Mouse (Mus musculus): ENCODE data around the gene Olfr930. TPM values are rescaled to one million over a fixed set of nuclear protein-coding genes. Genes with fewer than 3 reads are reported as not detected.

The Olfr930 gene
- polyA plus RNA-seq (2014; fragmentation: Nextera tagmentation; extraction: Ambion mirVana): not detected in 2 replicates

DNA sequence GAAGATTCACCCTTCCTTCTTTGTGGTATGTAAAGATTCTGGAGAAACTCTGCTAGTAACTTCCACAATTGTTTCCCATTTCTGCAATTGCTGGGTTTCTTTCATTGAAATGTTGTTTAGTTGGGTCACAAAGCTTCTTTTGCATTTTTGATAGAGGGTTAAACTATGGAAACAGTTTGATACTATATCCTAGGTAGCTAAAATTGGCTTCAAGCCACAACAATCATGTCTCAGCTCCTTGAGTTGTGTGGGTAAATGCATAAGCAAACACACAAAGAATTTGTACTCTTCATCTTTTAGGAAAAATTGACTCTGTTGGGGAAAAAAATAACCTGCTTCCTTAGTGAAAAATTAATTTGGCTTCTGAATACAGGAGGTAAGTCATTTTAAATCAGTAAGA lies at the start of gene Olfr930:
Gene Olfr930, plus strand, starts transcription at position 301 of the 400 bp plus-strand sequence.
- ATAC-seq (replicated peaks; ENCODE audit: low FRiP score): no peak

DNA sequence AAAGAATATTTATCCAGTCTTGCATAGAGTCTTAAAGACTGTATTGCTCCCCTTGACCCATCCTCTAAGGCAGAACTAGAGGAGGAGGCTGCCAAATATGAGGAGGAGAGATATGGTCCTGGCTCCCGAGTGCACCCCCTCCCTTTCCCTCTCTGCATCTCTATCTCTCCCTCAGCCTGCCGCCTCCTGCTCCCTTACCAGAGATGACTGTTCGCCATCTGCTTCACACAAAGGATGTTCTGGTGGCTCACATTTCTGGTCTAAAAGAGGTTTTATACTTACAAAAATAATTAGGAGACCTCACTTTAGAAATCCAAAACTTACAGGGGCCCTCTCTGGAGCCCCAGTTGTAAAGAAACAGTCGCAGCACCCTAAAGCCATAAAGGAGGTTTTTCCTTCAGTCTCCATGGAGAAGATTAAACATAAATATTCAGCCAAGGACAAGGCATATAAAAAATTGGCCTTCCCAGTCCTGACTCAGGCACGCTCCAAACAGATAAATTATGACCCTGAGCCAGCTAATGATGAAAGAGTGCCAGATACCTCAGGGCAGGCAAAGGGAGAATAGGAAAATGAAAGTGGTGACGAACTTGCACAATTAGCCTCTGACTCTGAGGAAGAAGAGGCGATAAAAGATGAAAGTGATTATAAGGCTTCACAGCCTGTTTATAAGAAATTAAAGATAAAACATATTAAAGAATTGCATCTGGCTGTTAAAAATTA lies 24.0 kb downstream of the Olfr930 start:
- Histone ChIP-seq H3K36me3 (ENCODE audit: control insufficient read depth, insufficient read depth, low read length) (no peaks in the 10 kb centered on the region), H3K4me1 (replicated peaks; ENCODE audit: control insufficient read depth, insufficient read depth, low read length) (no peaks in the 10 kb centered on the region), H3K4me3 (ENCODE audit: low read depth, low read length) (no peak overlapping the region), H3K27ac (ENCODE audit: low read depth, low read length) (no peak overlapping the region), H3K9me3 (ENCODE audit: control insufficient read depth, low read length) (no peaks in the 10 kb centered on the region), H3K4me2 (no peak overlapping the region), H3K9ac (ENCODE audit: low read depth, low read length) (no peak overlapping the region), H3K27me3 (replicated peaks; ENCODE audit: control insufficient read depth, insufficient read depth, low read length) (no peaks in the 10 kb centered on the region)
- 68% methylated on average over 7 of the region's 7 CpGs for WGBS
- ATAC-seq (replicated peaks; ENCODE audit: low FRiP score) (no peak), DNase-seq (ENCODE audit: low spot score) (no peak)

More for the DNA sequence above, at the start of gene Olfr930:
- H3K4me1 ChIP-seq (replicated peaks; ENCODE audit: control insufficient read depth, insufficient read depth, low read length): no peaks in the 10 kb centered on the region
- no peaks in the 10 kb centered on the region for H3K9me3 ChIP-seq (ENCODE audit: control insufficient read depth, low read length)
- H3K4me2 ChIP-seq: no peak within 1 kb of the TSS
- H3K4me3 ChIP-seq (ENCODE audit: low read depth, low read length): no peak within 1 kb of the TSS
- H3K27me3 ChIP-seq (replicated peaks; ENCODE audit: control insufficient read depth, insufficient read depth, low read length): no peaks in the 10 kb centered on the region
- H3K27ac ChIP-seq (ENCODE audit: low read depth, low read length): no peak within 1 kb of the TSS
- no peaks in the 10 kb centered on the region for H3K36me3 ChIP-seq (ENCODE audit: control insufficient read depth, insufficient read depth, low read length)
- no peak for DNase-seq (ENCODE audit: low spot score)
- H3K9ac ChIP-seq (ENCODE audit: low read depth, low read length): no peak within 1 kb of the TSS

DNA sequence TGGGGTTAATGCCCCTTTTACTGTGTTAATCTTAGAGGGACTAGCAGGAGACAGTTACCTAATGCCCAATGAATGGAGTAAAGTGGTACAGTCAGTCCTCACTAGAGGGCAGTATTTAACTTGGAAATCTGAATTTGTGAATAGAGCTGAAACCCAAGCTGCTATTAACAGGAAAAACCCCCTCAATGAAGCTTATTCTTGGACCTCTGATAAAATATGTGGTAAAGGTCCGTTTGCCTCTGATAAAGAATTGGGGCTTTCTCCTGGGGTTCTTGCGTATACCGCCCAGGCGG lies 24.5 kb downstream of the Olfr930 start:
- Histone ChIP-seq H3K4me1 (replicated peaks; ENCODE audit: control insufficient read depth, insufficient read depth, low read length) (no peaks in the 10 kb centered on the region), H3K27me3 (replicated peaks; ENCODE audit: control insufficient read depth, insufficient read depth, low read length) (no peaks in the 10 kb centered on the region), H3K27ac (ENCODE audit: low read depth, low read length) (no peak overlapping the region), H3K9me3 (ENCODE audit: control insufficient read depth, low read length) (no peaks in the 10 kb centered on the region), H3K4me2 (no peak overlapping the region), H3K9ac (ENCODE audit: low read depth, low read length) (no peak overlapping the region), H3K36me3 (ENCODE audit: control insufficient read depth, insufficient read depth, low read length) (no peaks in the 10 kb centered on the region), H3K4me3 (ENCODE audit: low read depth, low read length) (no peak overlapping the region)
- WGBS: 70% methylated on average over 4 of the region's 4 CpGs
- no peak for DNase-seq (ENCODE audit: low spot score)
- no peak for ATAC-seq (replicated peaks; ENCODE audit: low FRiP score)

DNA sequence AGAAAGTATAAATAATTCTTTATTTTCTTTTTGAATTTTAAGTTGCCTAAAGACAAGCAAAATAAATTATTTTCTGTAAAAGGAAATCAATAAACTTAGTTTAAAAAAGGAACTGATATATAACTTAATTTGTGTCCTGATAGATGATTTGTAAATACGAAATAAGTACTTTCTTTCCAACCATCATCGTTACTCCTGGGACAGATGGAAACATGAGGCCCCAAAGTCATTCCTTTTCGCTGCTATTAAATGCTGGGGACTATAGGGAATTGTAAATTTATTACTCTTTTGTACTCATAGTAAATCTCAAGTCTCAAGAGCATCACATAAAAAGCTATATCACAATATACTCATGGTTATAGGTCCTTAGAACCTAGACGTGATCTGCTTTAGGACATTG lies 42.4 kb downstream of the Olfr930 start, which contains the start of gene Olfr933:
Gene Olfr933, plus strand, starts transcription at position 301 of the 400 bp plus-strand sequence.
- no peaks in the 10 kb centered on the region for H3K4me1 ChIP-seq (replicated peaks; ENCODE audit: control insufficient read depth, insufficient read depth, low read length)
- WGBS: 77% methylated on average over 4 of the region's 4 CpGs
- no peak within 1 kb of the TSS for H3K27ac ChIP-seq (ENCODE audit: low read depth, low read length)
- ATAC-seq (replicated peaks; ENCODE audit: low FRiP score) (no peak), DNase-seq (ENCODE audit: low spot score) (no peak)
- H3K4me2 ChIP-seq: no peak within 1 kb of the TSS
- H3K36me3 ChIP-seq (ENCODE audit: control insufficient read depth, insufficient read depth, low read length): no peaks in the 10 kb centered on the region
- H3K9ac ChIP-seq (ENCODE audit: low read depth, low read length): no peak within 1 kb of the TSS
- no peak within 1 kb of the TSS for H3K4me3 ChIP-seq (ENCODE audit: low read depth, low read length)
- no peaks in the 10 kb centered on the region for H3K9me3 ChIP-seq (ENCODE audit: control insufficient read depth, low read length)
- no peaks in the 10 kb centered on the region for H3K27me3 ChIP-seq (replicated peaks; ENCODE audit: control insufficient read depth, insufficient read depth, low read length)

Other genes starting within 250 kb of the Olfr930 start
- not detected in 2 replicates for gene Olfr919, start 226.1 kb upstream of the Olfr930 start, polyA plus RNA-seq (2014; fragmentation: Nextera tagmentation; extraction: Ambion mirVana)
- 11.1 and 11.4 TPM in 2 replicates for gene Vwa5a, start 211.5 kb upstream of the Olfr930 start, polyA plus RNA-seq (2014; fragmentation: Nextera tagmentation; extraction: Ambion mirVana)
- gene Olfr920, start 177.5 kb upstream of the Olfr930 start, polyA plus RNA-seq (2014; fragmentation: Nextera tagmentation; extraction: Ambion mirVana): not detected in 2 replicates
- gene Olfr921, start 156.7 kb upstream of the Olfr930 start, polyA plus RNA-seq (2014; fragmentation: Nextera tagmentation; extraction: Ambion mirVana): not detected in 2 replicates
- gene Olfr922, start 115.2 kb upstream of the Olfr930 start, polyA plus RNA-seq (2014; fragmentation: Nextera tagmentation; extraction: Ambion mirVana): not detected in 2 replicates
- not detected in 2 replicates for gene Olfr923, start 103.3 kb upstream of the Olfr930 start, polyA plus RNA-seq (2014; fragmentation: Nextera tagmentation; extraction: Ambion mirVana)
- gene Olfr924, start 85.4 kb upstream of the Olfr930 start, polyA plus RNA-seq (2014; fragmentation: Nextera tagmentation; extraction: Ambion mirVana): not detected in 2 replicates
- not detected in 2 replicates for gene Olfr26, start 74.7 kb upstream of the Olfr930 start, polyA plus RNA-seq (2014; fragmentation: Nextera tagmentation; extraction: Ambion mirVana)
- gene Olfr926, start 52.7 kb upstream of the Olfr930 start, polyA plus RNA-seq (2014; fragmentation: Nextera tagmentation; extraction: Ambion mirVana): not detected in 2 replicates
- gene Olfr933, start 42.5 kb downstream of the Olfr930 start, polyA plus RNA-seq (2014; fragmentation: Nextera tagmentation; extraction: Ambion mirVana): not detected in 2 replicates
- gene Olfr934, start 58.5 kb downstream of the Olfr930 start, polyA plus RNA-seq (2014; fragmentation: Nextera tagmentation; extraction: Ambion mirVana): not detected in 2 replicates
- gene Olfr935, start 69.9 kb downstream of the Olfr930 start, polyA plus RNA-seq (2014; fragmentation: Nextera tagmentation; extraction: Ambion mirVana): not detected in 2 replicates
- gene Olfr146, start 93.6 kb downstream of the Olfr930 start, polyA plus RNA-seq (2014; fragmentation: Nextera tagmentation; extraction: Ambion mirVana): not detected in 2 replicates
- gene Olfr937, start 135.1 kb downstream of the Olfr930 start, polyA plus RNA-seq (2014; fragmentation: Nextera tagmentation; extraction: Ambion mirVana): not detected in 2 replicates
- not detected in 2 replicates for gene Olfr938, start 149.1 kb downstream of the Olfr930 start, polyA plus RNA-seq (2014; fragmentation: Nextera tagmentation; extraction: Ambion mirVana)
- not detected in 2 replicates for gene Olfr27, start 198.3 kb downstream of the Olfr930 start, polyA plus RNA-seq (2014; fragmentation: Nextera tagmentation; extraction: Ambion mirVana)
- not detected in 2 replicates for gene Olfr943, start 236.5 kb downstream of the Olfr930 start, polyA plus RNA-seq (2014; fragmentation: Nextera tagmentation; extraction: Ambion mirVana)

All from liver, embryonic 11.5 days (tissue).